Mouse (Mus musculus): ENCODE data around the gene Atxn7. TPM values are rescaled to one million over a fixed set of nuclear protein-coding genes. Genes with fewer than 3 reads are reported as not detected.
"Not testable (repeated sequence)": the region's sequence is repeated elsewhere in the genome, so short reads cannot be mapped to it uniquely, and the experiment has no call there.

The Atxn7 gene
- total RNA-seq, 1 experiment from 2014 or later = 28.7 TPM

GRCm38 (mm10) chr14:13982174-13982573, 20.9 kb downstream of the Atxn7 start:
- DNase-seq = no peak

GRCm38 (mm10) chr14:13988397-13988796, 27.2 kb downstream of the Atxn7 start:
- no peak for DNase-seq

GRCm38 (mm10) chr14:13990741-13991140, 29.5 kb downstream of the Atxn7 start:
- no peak for DNase-seq

- DNase-seq = no peak
Observed at GRCm38 (mm10) chr14:13995206-13996097, 34.2 kb downstream of the Atxn7 start.

- no peak for DNase-seq
Observed at GRCm38 (mm10) chr14:14002771-14003170, 41.5 kb downstream of the Atxn7 start.

GRCm38 (mm10) chr14:14009712-14010111, 48.5 kb downstream of the Atxn7 start:
- DNase-seq = no peak

- DNase-seq = peak; percentile 86
Observed at GRCm38 (mm10) chr14:14012383-14013251, 51.4 kb downstream of the Atxn7 start.

GRCm38 (mm10) chr14:14013252-14013711, 52.0 kb downstream of the Atxn7 start:
- DNase-seq = peak; percentile 64

- DNase-seq = no peak
Observed at GRCm38 (mm10) chr14:14014636-14015375, 53.6 kb downstream of the Atxn7 start.

GRCm38 (mm10) chr14:14019155-14019894, 58.1 kb downstream of the Atxn7 start:
- no peak for DNase-seq

- no peak for DNase-seq
Observed at GRCm38 (mm10) chr14:14021244-14021643, 60.0 kb downstream of the Atxn7 start.

GRCm38 (mm10) chr14:14025870-14026269, 64.6 kb downstream of the Atxn7 start:
- no peak for DNase-seq

- DNase-seq = no peak
Observed at GRCm38 (mm10) chr14:14030621-14031020, 69.4 kb downstream of the Atxn7 start.

- DNase-seq = no peak
Observed at GRCm38 (mm10) chr14:14032842-14033241, 71.6 kb downstream of the Atxn7 start.

GRCm38 (mm10) chr14:14036352-14036751, 75.1 kb downstream of the Atxn7 start:
- DNase-seq = no peak

- DNase-seq = no peak
Observed at GRCm38 (mm10) chr14:14038233-14038632, 77.0 kb downstream of the Atxn7 start.

GRCm38 (mm10) chr14:14042336-14042735, 81.1 kb downstream of the Atxn7 start:
- no peak for DNase-seq

- no peak for DNase-seq
Observed at GRCm38 (mm10) chr14:14054386-14054785, 93.1 kb downstream of the Atxn7 start.

GRCm38 (mm10) chr14:14059606-14060005, 98.4 kb downstream of the Atxn7 start:
- not testable (repeated sequence) for DNase-seq

GRCm38 (mm10) chr14:14062531-14063245, 101.4 kb downstream of the Atxn7 start:
- DNase-seq = no peak

GRCm38 (mm10) chr14:14063382-14063781, 102.1 kb downstream of the Atxn7 start:
- DNase-seq = no peak
